Mouse (Mus musculus) liver, embryonic 14.5 days (tissue): ENCODE results near the gene Inpp1. TPM values are rescaled to one million over a fixed set of nuclear protein-coding genes. Genes with fewer than 3 reads are reported as not detected.

Experiments used
- ATAC-seq: fragments of 200-750 bp; cut with Nextera tagmentation; 2 replicates; pipeline ENCODE4 v1.8.0; 2017; ENCODE audit warnings: moderate number of reproducible peaks, mild to moderate bottlenecking, moderate library complexity; ENCODE audit not compliant: insufficient read depth
- DNase-seq, 3 experiments: peaks; one replicate each; pipeline ENCODE4 v3.0.0-alpha.2; 2012 to 2013; ENCODE audit warnings: low read depth in 3 of 3, low spot score in 3 of 3
- H3K27ac ChIP-seq: fragments of 300-500 bp; sonication (generic); 2 replicates; pipeline ENCODE4 v1.5.1; 2014; ENCODE audit warnings: moderate library complexity, mild to moderate bottlenecking, control low read depth, inconsistent platforms
- H3K27me3 ChIP-seq: fragments of 300-500 bp; sonication (generic); 2 replicates; pipeline ENCODE4 v1.6.1; 2014; ENCODE audit warnings: mild to moderate bottlenecking, low read length, moderate library complexity; ENCODE audit not compliant: control insufficient read depth, insufficient read depth
- H3K36me3 ChIP-seq: fragments of 300-500 bp; sonication (generic); replicated peaks from 2 replicates; pipeline ENCODE4 v1.6.1; 2014; ENCODE audit warnings: low read depth; ENCODE audit not compliant: control insufficient read depth, insufficient read depth
- H3K4me1 ChIP-seq, 2 experiments: fragments of 200-500 bp in 1 of 2; fragments of 300-500 bp in 1 of 2; sonication (generic) in 1 of 2; replicated peaks; 2 replicates each; pipeline ENCODE4 v1.6.1; 2012 to 2014; ENCODE audit warnings: antibody characterized with exemption in 1 of 2, inconsistent platforms in 1 of 2, low read length in 1 of 2; ENCODE audit not compliant: control insufficient read depth in 2 of 2, insufficient read depth in 2 of 2
- H3K4me2 ChIP-seq: fragments of 300-500 bp; sonication (generic); 2 replicates; pipeline ENCODE4 v1.6.1; 2014; ENCODE audit warnings: low read depth, mild to moderate bottlenecking, control low read depth, moderate library complexity
- H3K4me3 ChIP-seq, 2 experiments: fragments of 200-500 bp in 1 of 2; fragments of 300-500 bp in 1 of 2; sonication (generic) in 1 of 2; 2 replicates each; pipeline ENCODE4 v1.5.1; 2012 to 2014; ENCODE audit warnings: low read depth in 2 of 2, low read length in 2 of 2, mild to moderate bottlenecking in 2 of 2, control low read depth in 1 of 2, inconsistent platforms in 1 of 2, moderate library complexity in 1 of 2; ENCODE audit not compliant: insufficient read depth in 1 of 2
- H3K9ac ChIP-seq: fragments of 300-500 bp; sonication (generic); replicated peaks from 2 replicates; pipeline ENCODE4 v1.6.1; 2014; ENCODE audit warnings: mild to moderate bottlenecking, control low read depth, moderate library complexity
- H3K9me3 ChIP-seq: fragments of 300-500 bp; sonication (generic); 2 replicates; pipeline ENCODE4 v1.6.1; 2016; ENCODE audit warnings: low read length, mixed read lengths; ENCODE audit not compliant: control insufficient read depth
- CTCF ChIP-seq: IDR thresholded peaks from 2 replicates; pipeline ENCODE4 v1.5.1; 2016; ENCODE audit warnings: antibody characterized with exemption, low read depth, control low read depth
- EP300 ChIP-seq: IDR thresholded peaks from 2 replicates; pipeline ENCODE4 v1.6.1; 2016; ENCODE audit warnings: antibody characterized with exemption, low read depth
- WGBS: fragments of 180-500 bp; shearing (Covaris S2); extraction: QIAGEN DNeasy Blood & Tissue Kit; methylation state at CpG from one replicate; pipeline ENCODE4 v1.1.7; 2014; ENCODE audit not compliant: insufficient replicate concordance; 5-methylcytosine and 5-hydroxymethylcytosine counted together
- polyA plus RNA-seq, 2 experiments: library from polyadenylated mRNA; depleted of rRNA in 1 of 2; stranded (reverse) in 1 of 2; unstranded in 1 of 2; fragments of >200 nt; fragmentation: Nextera tagmentation in 1 of 2; extraction: Ambion mirVana in 1 of 2; gene quantifications; 2 replicates each; pipeline versions ENCODE4 v1.2.1 to v1.2.3; 2012 to 2014

Inpp1 gene
- polyA plus RNA-seq, 2 experiments: 1.3 to 1.9 TPM

DNA sequence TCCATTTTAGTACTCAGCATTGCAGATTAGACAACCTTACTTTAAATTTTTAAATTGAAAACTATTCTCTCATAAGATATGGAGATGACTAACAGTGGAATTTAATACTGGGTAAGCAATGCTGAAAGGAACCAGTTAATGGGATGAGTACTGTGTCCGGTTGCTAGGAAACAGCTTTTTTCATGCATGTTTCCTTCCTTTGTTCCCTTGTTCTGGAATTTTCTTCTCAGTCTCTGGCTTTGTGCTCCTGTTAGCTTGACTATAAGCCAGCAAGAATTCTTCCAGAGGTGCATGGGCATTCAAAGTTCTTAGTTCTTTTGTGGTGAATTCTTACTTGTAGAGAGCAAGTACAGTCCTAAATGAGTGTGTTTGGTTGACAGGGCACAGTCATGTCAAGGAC, 59.3 kb downstream of the Inpp1 start:
- no peak for TF ChIP-seq CTCF
- no peak for TF ChIP-seq EP300
- DNase-seq: no peak
- Histone ChIP-seq H3K4me3 (no peak overlapping the region), H3K9me3 (no peaks in the 10 kb centered on the region), H3K9ac (no peak overlapping the region), H3K36me3 (no peaks in the 10 kb centered on the region), H3K27me3 (no peaks in the 10 kb centered on the region), H3K27ac (no peak overlapping the region), H3K4me2 (no peak overlapping the region), H3K4me1 (0 out of 4 replicates have a peak, but pooled peaks cover 0 to under 1% of the 10 kb centered on the region in 2 experiments)
- 61% methylated on average over 1 of the region's 1 CpGs for WGBS
- ATAC-seq: no peak

- Histone ChIP-seq H3K36me3 (no peaks in the 10 kb centered on the region), H3K9me3 (no peaks in the 10 kb centered on the region), H3K27me3 (no peaks in the 10 kb centered on the region), H3K9ac (no peak overlapping the region), H3K4me2 (no peak overlapping the region), H3K4me1 (peaks cover 0 to 8% of the 10 kb centered on the region in 2 experiments; a peak in 2 of 4 replicates), H3K27ac (no peak overlapping the region), H3K4me3 (no peak overlapping the region)
- no peak for ATAC-seq
- WGBS: 57% methylated on average over 1 of the region's 1 CpGs
- no peak for DNase-seq
- TF ChIP-seq CTCF (no peak), EP300 (no peak)
Measured at GRCm38 (mm10) chr1:52754331-52754730, 63.2 kb downstream of the Inpp1 start.

DNA sequence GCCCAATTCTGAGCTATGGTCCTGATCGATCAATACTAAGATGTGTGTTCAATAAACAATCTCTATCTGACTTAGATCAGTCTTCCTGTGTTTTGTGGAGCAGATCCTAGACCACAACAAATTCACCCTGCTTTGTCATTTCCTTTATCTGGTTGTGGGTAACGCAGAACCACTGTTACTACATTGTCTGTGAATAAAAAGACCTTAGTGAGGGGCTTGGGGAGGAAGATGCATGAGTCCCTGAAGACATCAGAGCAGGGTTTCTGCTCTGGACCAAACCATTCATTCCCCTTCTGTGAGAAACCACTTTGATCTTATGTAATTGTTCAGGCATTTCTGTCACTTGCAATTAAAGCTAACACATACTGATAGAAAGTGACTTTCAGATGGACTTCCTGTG, 63.7 kb downstream of the Inpp1 start:
- H3K27ac ChIP-seq: no peak overlapping the region
- DNase-seq: no peak
- peaks cover 0 to 8% of the 10 kb centered on the region in 2 experiments; a peak in 2 of 4 replicates for H3K4me1 ChIP-seq
- no peak for ATAC-seq
- no peak overlapping the region for H3K4me2 ChIP-seq
- no peak for TF ChIP-seq EP300
- TF ChIP-seq CTCF: no peak
- H3K4me3 ChIP-seq: no peak overlapping the region
- 27% methylated on average over 2 of the region's 2 CpGs for WGBS
- H3K36me3 ChIP-seq: no peaks in the 10 kb centered on the region
- no peaks in the 10 kb centered on the region for H3K9me3 ChIP-seq
- H3K9ac ChIP-seq: no peak overlapping the region
- H3K27me3 ChIP-seq: no peaks in the 10 kb centered on the region

DNA sequence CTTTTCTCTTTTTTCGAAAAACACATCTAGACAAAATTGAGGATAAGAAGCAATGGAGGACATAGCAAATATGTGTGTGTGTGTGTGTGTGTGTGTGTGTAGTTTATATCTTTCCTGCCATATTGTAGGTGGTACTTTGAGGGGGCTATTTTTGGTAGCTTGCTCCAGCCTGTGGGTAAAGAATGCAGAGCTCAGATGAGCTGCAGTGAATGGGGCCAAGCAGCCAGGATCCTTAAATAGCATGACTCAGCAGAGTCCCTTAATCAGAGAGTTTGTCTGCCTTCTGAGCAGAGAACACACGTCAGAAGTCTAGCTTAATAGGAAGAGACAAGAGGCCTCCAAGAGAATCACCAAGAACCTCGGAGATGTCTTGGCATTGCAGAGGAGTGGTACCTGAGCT, 64.8 kb downstream of the Inpp1 start:
- Histone ChIP-seq H3K27me3 (no peaks in the 10 kb centered on the region), H3K9me3 (no peaks in the 10 kb centered on the region), H3K36me3 (no peaks in the 10 kb centered on the region), H3K27ac (no peak overlapping the region), H3K4me1 (peaks cover 0 to 8% of the 10 kb centered on the region in 2 experiments; a peak in 2 of 4 replicates), H3K9ac (no peak overlapping the region), H3K4me3 (no peak overlapping the region), H3K4me2 (no peak overlapping the region)
- no peak for DNase-seq
- ATAC-seq: no peak
- TF ChIP-seq EP300 (no peak), CTCF (no peak)
- 17% methylated on average over 3 of the region's 3 CpGs for WGBS

DNA sequence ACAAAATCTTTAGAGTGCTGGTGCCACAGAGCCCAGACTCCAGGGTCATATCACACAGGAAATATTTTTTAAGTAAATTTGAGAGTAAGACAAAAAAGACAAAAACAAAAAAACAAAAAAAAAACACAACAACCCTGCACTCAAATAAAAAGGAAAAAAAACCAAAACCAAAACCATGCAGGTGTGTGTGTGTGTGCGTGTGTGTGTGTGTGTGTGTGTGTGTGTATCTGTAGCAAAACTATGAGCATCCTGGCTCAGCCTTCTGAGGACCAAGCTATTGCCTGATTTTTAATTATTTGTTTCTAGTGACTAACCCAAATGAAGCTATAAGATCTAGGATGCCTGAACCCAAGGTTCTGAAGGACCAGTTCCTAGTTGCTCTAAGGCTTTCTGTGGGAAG, 65.9 kb downstream of the Inpp1 start:
- Histone ChIP-seq H3K9ac (no peak overlapping the region), H3K27ac (no peak overlapping the region), H3K9me3 (no peaks in the 10 kb centered on the region), H3K36me3 (no peaks in the 10 kb centered on the region), H3K27me3 (no peaks in the 10 kb centered on the region), H3K4me3 (no peak overlapping the region), H3K4me1 (peaks cover 0 to 8% of the 10 kb centered on the region in 2 experiments; a peak in 2 of 4 replicates), H3K4me2 (no peak overlapping the region)
- DNase-seq (no peak), ATAC-seq (no peak)
- 60% methylated on average over 1 of the region's 1 CpGs for WGBS
- no peak for TF ChIP-seq CTCF
- TF ChIP-seq EP300: no peak
